Mouse (Mus musculus) erythroblast, embryonic 14.5 days (primary cell): Measurements from ENCODE around the gene Slc25a4. TPM values are rescaled to one million over a fixed set of nuclear protein-coding genes. Genes with fewer than 3 reads are reported as not detected.

Experiments used
- H3K27me3 ChIP-seq: 2 replicates; pipeline ENCODE4 v1.6.1; 2012; ENCODE audit warnings: inconsistent platforms; ENCODE audit not compliant: control insufficient read depth
- H3K36me3 ChIP-seq: 2 replicates; pipeline ENCODE4 v1.6.1; 2012; ENCODE audit warnings: mild to moderate bottlenecking, inconsistent platforms; ENCODE audit not compliant: control insufficient read depth
- H3K4me1 ChIP-seq: 2 replicates; pipeline ENCODE4 v1.6.1; 2012; ENCODE audit warnings: inconsistent platforms; ENCODE audit not compliant: control insufficient read depth
- H3K4me3 ChIP-seq: replicated peaks from 2 replicates; pipeline ENCODE3; 2012; ENCODE audit warnings: moderate library complexity, mild to moderate bottlenecking, inconsistent platforms
- H3K9me3 ChIP-seq: 2 replicates; pipeline ENCODE4 v1.6.1; 2012; ENCODE audit warnings: low read length, inconsistent platforms, mixed read lengths; ENCODE audit not compliant: control insufficient read depth
- GATA1 ChIP-seq: IDR thresholded peaks from 2 replicates; pipeline ENCODE4 v1.6.1; 2012; ENCODE audit warnings: low read length, inconsistent platforms, mixed read lengths
- TAL1 ChIP-seq: IDR thresholded peaks from 3 replicates; pipeline ENCODE4 v1.6.1; 2012; ENCODE audit warnings: low read length, inconsistent platforms, mixed read lengths
- polyA plus RNA-seq: library from polyadenylated mRNA; stranded (reverse); fragments of >175 nt; gene quantifications from 2 replicates; pipeline ENCODE4 v1.2.3, GENCODE M21; 2012

Gene Slc25a4
- polyA plus RNA-seq, 1 experiment, result 0.24 TPM

GRCm38 (mm10) chr8:46208354-46208753 is 2.7 kb downstream of the Slc25a4 start:
- H3K4me3 ChIP-seq, result no peak overlapping the region
- H3K36me3 ChIP-seq, result peaks cover 21% of the 10 kb centered on the region
- TF ChIP-seq TAL1 (no peak), GATA1 (no peak)
- H3K4me1 ChIP-seq, result peaks cover 18% of the 10 kb centered on the region
- no peaks in the 10 kb centered on the region for H3K9me3 ChIP-seq
- peaks cover 9% of the 10 kb centered on the region for H3K27me3 ChIP-seq

- TF ChIP-seq TAL1, result no peak
- TF ChIP-seq GATA1, result no peak
- Histone ChIP-seq H3K4me3 (no peak overlapping the region), H3K9me3 (no peaks in the 10 kb centered on the region), H3K27me3 (peaks cover 8% of the 10 kb centered on the region), H3K4me1 (peaks cover 13% of the 10 kb centered on the region), H3K36me3 (peaks cover 21% of the 10 kb centered on the region)
Observed at GRCm38 (mm10) chr8:46206107-46206506, 5.0 kb downstream of the Slc25a4 start.

- H3K4me1 ChIP-seq, result peaks cover 4% of the 10 kb centered on the region
- TF ChIP-seq TAL1 (no peak), GATA1 (no peak)
- H3K36me3 ChIP-seq, result peaks cover 21% of the 10 kb centered on the region
- H3K9me3 ChIP-seq, result no peaks in the 10 kb centered on the region
- H3K4me3 ChIP-seq, result no peak overlapping the region
- H3K27me3 ChIP-seq, result 0 out of 2 replicates have a peak, but pooled peaks cover under 1% of the 10 kb centered on the region
Observed at GRCm38 (mm10) chr8:46204974-46205640, 6.0 kb downstream of the Slc25a4 start.

GRCm38 (mm10) chr8:46204301-46204700 is 6.8 kb downstream of the Slc25a4 start:
- Histone ChIP-seq H3K4me3 (no peak overlapping the region), H3K9me3 (no peaks in the 10 kb centered on the region), H3K4me1 (no peaks in the 10 kb centered on the region), H3K27me3 (no peaks in the 10 kb centered on the region), H3K36me3 (peaks cover 21% of the 10 kb centered on the region)
- TF ChIP-seq GATA1 (no peak), TAL1 (no peak)

- H3K4me1 ChIP-seq, result no peaks in the 10 kb centered on the region
- H3K36me3 ChIP-seq, result peaks cover 10% of the 10 kb centered on the region
- no peak overlapping the region for H3K4me3 ChIP-seq
- no peaks in the 10 kb centered on the region for H3K9me3 ChIP-seq
- TF ChIP-seq GATA1 (no peak), TAL1 (no peak)
- H3K27me3 ChIP-seq, result no peaks in the 10 kb centered on the region
Observed at GRCm38 (mm10) chr8:46202350-46202749, 8.7 kb downstream of the Slc25a4 start.

- Histone ChIP-seq H3K36me3 (peaks cover 36% of the 10 kb centered on the region), H3K4me3 (no peak overlapping the region), H3K4me1 (no peaks in the 10 kb centered on the region), H3K27me3 (no peaks in the 10 kb centered on the region), H3K9me3 (no peaks in the 10 kb centered on the region)
- TF ChIP-seq GATA1, result no peak
Observed at GRCm38 (mm10) chr8:46197673-46198072, 13.4 kb downstream of the Slc25a4 start.

- Histone ChIP-seq H3K27me3 (no peaks in the 10 kb centered on the region), H3K4me3 (no peak overlapping the region), H3K36me3 (peaks cover 44% of the 10 kb centered on the region), H3K4me1 (no peaks in the 10 kb centered on the region), H3K9me3 (no peaks in the 10 kb centered on the region)
- TF ChIP-seq GATA1 (no peak), TAL1 (no peak)
Observed at GRCm38 (mm10) chr8:46196877-46197276, 14.2 kb downstream of the Slc25a4 start.

- Histone ChIP-seq H3K9me3 (no peaks in the 10 kb centered on the region), H3K4me3 (no peak overlapping the region), H3K4me1 (no peaks in the 10 kb centered on the region), H3K27me3 (no peaks in the 10 kb centered on the region), H3K36me3 (peaks cover 48% of the 10 kb centered on the region)
- no peak for TF ChIP-seq TAL1
- TF ChIP-seq GATA1, result no peak
Observed at GRCm38 (mm10) chr8:46193100-46193499, 18.0 kb downstream of the Slc25a4 start.

- H3K27me3 ChIP-seq, result no peaks in the 10 kb centered on the region
- H3K4me1 ChIP-seq, result no peaks in the 10 kb centered on the region
- no peaks in the 10 kb centered on the region for H3K9me3 ChIP-seq
- H3K36me3 ChIP-seq, result peaks cover 19% of the 10 kb centered on the region
- TF ChIP-seq GATA1, result no peak
- TF ChIP-seq TAL1, result no peak
- no peak overlapping the region for H3K4me3 ChIP-seq
Observed at GRCm38 (mm10) chr8:46185361-46185760, 25.7 kb downstream of the Slc25a4 start.

- TF ChIP-seq TAL1 (no peak), GATA1 (no peak)
- Histone ChIP-seq H3K4me1 (no peaks in the 10 kb centered on the region), H3K36me3 (peaks cover 22% of the 10 kb centered on the region), H3K4me3 (no peak overlapping the region), H3K9me3 (no peaks in the 10 kb centered on the region), H3K27me3 (no peaks in the 10 kb centered on the region)
Observed at GRCm38 (mm10) chr8:46180136-46180535, 30.9 kb downstream of the Slc25a4 start.
